Mouse (Mus musculus): ENCODE measurements around the gene Hsp90b1.

DNA sequence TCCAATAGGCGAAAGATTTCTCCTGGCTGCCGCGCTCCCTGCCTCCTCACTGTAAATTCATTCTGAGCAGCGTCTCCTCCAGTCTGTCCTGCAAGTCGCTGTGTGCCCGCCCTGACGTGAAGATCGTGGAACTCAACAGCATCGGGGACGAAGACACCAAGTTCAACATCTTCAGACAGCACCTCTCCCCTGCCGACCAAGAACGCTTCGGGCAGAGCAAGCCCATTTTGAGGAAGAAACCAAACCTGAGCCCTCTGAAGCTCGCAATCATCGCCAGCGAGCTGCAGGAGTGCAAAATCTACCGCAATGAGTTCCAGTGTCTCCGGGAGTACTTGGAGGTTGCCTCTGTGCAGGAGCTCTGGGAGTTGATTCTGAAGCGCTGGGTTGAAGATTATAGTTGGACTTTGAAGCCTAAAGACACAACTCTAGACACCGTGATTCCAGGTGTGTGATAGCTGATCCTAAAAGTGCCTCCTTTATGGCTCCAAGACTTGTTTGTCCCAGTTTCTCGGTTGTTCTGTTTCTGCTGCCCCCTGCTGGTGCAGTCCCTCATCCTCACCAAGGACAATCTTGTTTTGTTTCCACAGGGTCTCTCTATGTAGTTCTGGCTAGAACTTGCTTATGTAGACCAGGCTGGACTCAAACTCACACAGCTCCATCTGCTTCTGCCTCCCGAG, 25.7 kb upstream of the Hsp90b1 start:
- TF ChIP-seq POLR2A (IDR thresholded peaks at IDR 0.05; ENCODE audit: low read depth, low read length) = no peak
- TF ChIP-seq CTCF (IDR thresholded peaks at IDR 0.05; ENCODE audit: extremely low read depth, insufficient read length, insufficient replicate concordance, low read depth, low read length) = peak; percentile 71; the same call in 1 of the 2 replicates
